Mouse (Mus musculus): ENCODE data around the gene Tubg1.
"Not testable (repeated sequence)": the region's sequence is repeated elsewhere in the genome, so short reads cannot be mapped to it uniquely, and the experiment has no call there.

Tubg1 gene

GRCm38 (mm10) chr11:101140164-101140819, 20.6 kb downstream of the Tubg1 start:
- no peak for DNase-seq (ENCODE audit: extremely low read depth, low read depth)

- no peak for DNase-seq (ENCODE audit: extremely low read depth, low read depth)
Measured at GRCm38 (mm10) chr11:101141088-101141487, 21.4 kb downstream of the Tubg1 start.

- DNase-seq (ENCODE audit: extremely low read depth, low read depth): no peak
Measured at GRCm38 (mm10) chr11:101142215-101142967, 22.7 kb downstream of the Tubg1 start.

- no peak for DNase-seq (ENCODE audit: extremely low read depth, low read depth)
Measured at GRCm38 (mm10) chr11:101143338-101144225, 23.8 kb downstream of the Tubg1 start.

GRCm38 (mm10) chr11:101146377-101146776, 26.6 kb downstream of the Tubg1 start:
- no peak for DNase-seq (ENCODE audit: extremely low read depth, low read depth)

- no peak for DNase-seq (ENCODE audit: extremely low read depth, low read depth)
Measured at GRCm38 (mm10) chr11:101148751-101149150, 29.0 kb downstream of the Tubg1 start.

GRCm38 (mm10) chr11:101149178-101150105, 29.7 kb downstream of the Tubg1 start:
- no peak for DNase-seq (ENCODE audit: extremely low read depth, low read depth)

- no peak for DNase-seq (ENCODE audit: extremely low read depth, low read depth)
Measured at GRCm38 (mm10) chr11:101151063-101151462, 31.3 kb downstream of the Tubg1 start.

GRCm38 (mm10) chr11:101152825-101153224, 33.1 kb downstream of the Tubg1 start:
- DNase-seq (ENCODE audit: extremely low read depth, low read depth): no peak

- DNase-seq (ENCODE audit: extremely low read depth, low read depth): no peak
Measured at GRCm38 (mm10) chr11:101154648-101155047, 34.9 kb downstream of the Tubg1 start.

- DNase-seq (ENCODE audit: extremely low read depth, low read depth): no peak
Measured at GRCm38 (mm10) chr11:101155151-101155550, 35.4 kb downstream of the Tubg1 start.

GRCm38 (mm10) chr11:101155728-101156371, 36.1 kb downstream of the Tubg1 start, which contains the start of gene Tubg2:
Gene Tubg2, plus strand, starts transcription at chr11:101155907.
- DNase-seq (ENCODE audit: extremely low read depth, low read depth): no peak

GRCm38 (mm10) chr11:101160151-101160550, 40.4 kb downstream of the Tubg1 start:
- not testable (repeated sequence) for DNase-seq (ENCODE audit: extremely low read depth, low read depth)

GRCm38 (mm10) chr11:101160981-101161505, 41.3 kb downstream of the Tubg1 start:
- DNase-seq (ENCODE audit: extremely low read depth, low read depth): not testable (repeated sequence)

GRCm38 (mm10) chr11:101161551-101161950, 41.8 kb downstream of the Tubg1 start:
- no peak for DNase-seq (ENCODE audit: extremely low read depth, low read depth)

GRCm38 (mm10) chr11:101162301-101162700, 42.6 kb downstream of the Tubg1 start:
- DNase-seq (ENCODE audit: extremely low read depth, low read depth): no peak

- DNase-seq (ENCODE audit: extremely low read depth, low read depth): no peak
Measured at GRCm38 (mm10) chr11:101162772-101163171, 43.0 kb downstream of the Tubg1 start.

GRCm38 (mm10) chr11:101163476-101164350, 44.0 kb downstream of the Tubg1 start:
- DNase-seq (ENCODE audit: extremely low read depth, low read depth): no peak

- no peak for DNase-seq (ENCODE audit: extremely low read depth, low read depth)
Measured at GRCm38 (mm10) chr11:101164351-101164665, 44.6 kb downstream of the Tubg1 start.
